Mouse (Mus musculus) midbrain, embryonic 11.5 days (tissue): Measurements from ENCODE around the gene Furin. TPM values are rescaled to one million over a fixed set of nuclear protein-coding genes. Genes with fewer than 3 reads are reported as not detected.

Source experiments
- ATAC-seq: fragments of 200-750 bp; cut with Nextera tagmentation; 2 replicates; pipeline ENCODE4 v1.8.0; 2017; ENCODE audit warnings: moderate TSS enrichment, moderate library complexity; ENCODE audit not compliant: low FRiP score
- DNase-seq: peaks from one replicate; pipeline ENCODE4 v3.0.0; 2015; ENCODE audit warnings: low spot score; ENCODE audit errors: missing footprints
- H3K27ac ChIP-seq: fragments of 300-500 bp; sonication (generic); 2 replicates; pipeline ENCODE4 v1.5.1; 2014; ENCODE audit warnings: low read depth, low read length
- H3K27me3 ChIP-seq: fragments of 300-500 bp; sonication (generic); 2 replicates; pipeline ENCODE4 v1.6.1; 2014; ENCODE audit warnings: mild to moderate bottlenecking, low read length, moderate library complexity, mixed read lengths; ENCODE audit not compliant: control insufficient read depth, insufficient read depth
- H3K36me3 ChIP-seq: fragments of 300-500 bp; sonication (generic); 2 replicates; pipeline ENCODE4 v1.6.1; 2014; ENCODE audit warnings: mild to moderate bottlenecking, low read length, moderate library complexity, mixed read lengths; ENCODE audit not compliant: control insufficient read depth, insufficient read depth
- H3K4me1 ChIP-seq: fragments of 300-500 bp; sonication (generic); 2 replicates; pipeline ENCODE4 v1.6.1; 2014; ENCODE audit warnings: low read length; ENCODE audit not compliant: control insufficient read depth, insufficient read depth
- H3K4me2 ChIP-seq: fragments of 300-500 bp; sonication (generic); 2 replicates; pipeline ENCODE4 v1.6.1; 2014; ENCODE audit warnings: mild to moderate bottlenecking, moderate library complexity
- H3K4me3 ChIP-seq: fragments of 300-500 bp; sonication (generic); 2 replicates; pipeline ENCODE4 v1.5.1; 2014; ENCODE audit warnings: low read depth, low read length
- H3K9ac ChIP-seq: fragments of 300-500 bp; sonication (generic); 2 replicates; pipeline ENCODE4 v1.6.1; 2014; ENCODE audit warnings: low read length
- H3K9me3 ChIP-seq: fragments of 300-500 bp; sonication (generic); 2 replicates; pipeline ENCODE4 v1.6.1; 2016; ENCODE audit warnings: low read length; ENCODE audit not compliant: control insufficient read depth
- WGBS: fragments of 180-500 bp; shearing (Covaris S2); extraction: QIAGEN DNeasy Blood & Tissue Kit; methylation state at CpG from one replicate; pipeline ENCODE4 v1.1.7; 2014; 5-methylcytosine and 5-hydroxymethylcytosine counted together
- polyA plus RNA-seq: library from polyadenylated mRNA; unstranded; fragments of >200 nt; fragmentation: Nextera tagmentation; extraction: Ambion mirVana; gene quantifications from 2 replicates; pipeline ENCODE4 v1.2.1, GENCODE M21; 2014

Furin gene
- polyA plus RNA-seq, 1 experiment from 2014 or later = 2.7 TPM

- H3K4me2 ChIP-seq = no peak overlapping the region
- H3K9ac ChIP-seq = no peak overlapping the region
- no peak overlapping the region for H3K4me3 ChIP-seq
- ATAC-seq (no peak), DNase-seq (no peak)
- H3K4me1 ChIP-seq = peaks cover 5% of the 10 kb centered on the region
- H3K36me3 ChIP-seq = peaks cover 9% of the 10 kb centered on the region
- no peak overlapping the region for H3K27ac ChIP-seq
- H3K27me3 ChIP-seq = no peaks in the 10 kb centered on the region
- no peaks in the 10 kb centered on the region for H3K9me3 ChIP-seq
- 77% methylated on average over 13 of the region's 13 CpGs for WGBS
Measured at GRCm38 (mm10) chr7:80347670-80348586, 57.3 kb downstream of the Furin start.

GRCm38 (mm10) chr7:80346830-80347229 lies 58.4 kb downstream of the Furin start:
- H3K27me3 ChIP-seq = no peaks in the 10 kb centered on the region; the same call in 1 of the 2 replicates
- H3K9me3 ChIP-seq = no peaks in the 10 kb centered on the region
- 92% methylated on average over 5 of the region's 5 CpGs for WGBS
- DNase-seq = no peak
- no peak overlapping the region for H3K4me3 ChIP-seq
- ATAC-seq = no peak
- H3K9ac ChIP-seq = no peak overlapping the region
- peaks cover 7% of the 10 kb centered on the region for H3K36me3 ChIP-seq
- H3K4me2 ChIP-seq = no peak overlapping the region
- no peak overlapping the region for H3K27ac ChIP-seq
- peaks cover 5% of the 10 kb centered on the region for H3K4me1 ChIP-seq

GRCm38 (mm10) chr7:80346173-80346572 lies 59.1 kb downstream of the Furin start:
- 90% methylated on average over 9 of the region's 9 CpGs for WGBS
- Histone ChIP-seq H3K9ac (no peak overlapping the region), H3K4me2 (no peak overlapping the region), H3K27ac (no peak overlapping the region), H3K36me3 (peaks cover 2% of the 10 kb centered on the region), H3K4me1 (peaks cover 9% of the 10 kb centered on the region), H3K9me3 (no peaks in the 10 kb centered on the region), H3K27me3 (no peaks in the 10 kb centered on the region; the same call in 1 of the 2 replicates), H3K4me3 (no peak overlapping the region)
- ATAC-seq = no peak
- DNase-seq = no peak

GRCm38 (mm10) chr7:80343270-80344018 lies 61.8 kb downstream of the Furin start:
- WGBS = 26% methylated on average over 19 of the region's 19 CpGs
- peak; percentile 8; the same call in 1 of the 2 replicates for ATAC-seq
- peaks cover 23% of the 10 kb centered on the region for H3K4me1 ChIP-seq

GRCm38 (mm10) chr7:80342858-80343257 lies 62.4 kb downstream of the Furin start, which contains the start of gene Hddc3:
Gene Hddc3, plus strand, starts transcription at chr7:80343104.
- peak within 1 kb of the TSS; percentile 86 for H3K9ac ChIP-seq
- peak within 1 kb of the TSS; percentile 47 for H3K4me3 ChIP-seq
- 3% methylated on average over 25 of the region's 25 CpGs for WGBS
- no peaks in the 10 kb centered on the region; the same call in 1 of the 2 replicates for H3K27me3 ChIP-seq
- peaks cover 23% of the 10 kb centered on the region for H3K4me1 ChIP-seq
- peak; percentile 100 for DNase-seq
- H3K27ac ChIP-seq = no peak within 1 kb of the TSS; the same call in 1 of the 2 replicates
- ATAC-seq = peak; percentile 31
- no peaks in the 10 kb centered on the region for H3K9me3 ChIP-seq
- H3K4me2 ChIP-seq = peak within 1 kb of the TSS; percentile 85
- H3K36me3 ChIP-seq = no peaks in the 10 kb centered on the region; the same call in 1 of the 2 replicates

More at GRCm38 (mm10) chr7:80343270-80344018, 61.8 kb downstream of the Furin start:
- no peak for DNase-seq
- H3K4me3 ChIP-seq = peak overlapping the region; percentile 47
- H3K4me2 ChIP-seq = peak overlapping the region; percentile 85
- no peaks in the 10 kb centered on the region; the same call in 1 of the 2 replicates for H3K27me3 ChIP-seq
- H3K27ac ChIP-seq = no peak overlapping the region; the same call in 1 of the 2 replicates
- H3K9ac ChIP-seq = peak overlapping the region; percentile 86
- H3K36me3 ChIP-seq = no peaks in the 10 kb centered on the region; the same call in 1 of the 2 replicates
- no peaks in the 10 kb centered on the region for H3K9me3 ChIP-seq

GRCm38 (mm10) chr7:80341793-80342192 lies 63.4 kb downstream of the Furin start:
- 78% methylated on average over 7 of the region's 7 CpGs for WGBS
- Histone ChIP-seq H3K9ac (no peak overlapping the region), H3K27ac (no peak overlapping the region), H3K4me3 (no peak overlapping the region), H3K9me3 (no peaks in the 10 kb centered on the region), H3K4me2 (no peak overlapping the region), H3K4me1 (peaks cover 23% of the 10 kb centered on the region), H3K27me3 (no peaks in the 10 kb centered on the region; the same call in 1 of the 2 replicates), H3K36me3 (no peaks in the 10 kb centered on the region; the same call in 1 of the 2 replicates)
- ATAC-seq = no peak
- no peak for DNase-seq

GRCm38 (mm10) chr7:80340793-80341192 lies 64.4 kb downstream of the Furin start, which contains the start of gene Unc45a:
Gene Unc45a, minus strand, starts transcription at chr7:80341005.
- H3K36me3 ChIP-seq = no peaks in the 10 kb centered on the region; the same call in 1 of the 2 replicates
- 2% methylated on average over 10 of the region's 11 CpGs for WGBS
- H3K4me3 ChIP-seq = peak within 1 kb of the TSS; percentile 69
- peak within 1 kb of the TSS; percentile 83 for H3K4me2 ChIP-seq
- ATAC-seq = peak; percentile 51; the same call in 1 of the 2 replicates
- no peaks in the 10 kb centered on the region; the same call in 1 of the 2 replicates for H3K27me3 ChIP-seq
- no peaks in the 10 kb centered on the region for H3K9me3 ChIP-seq
- H3K4me1 ChIP-seq = peaks cover 23% of the 10 kb centered on the region
- peak within 1 kb of the TSS; percentile 75 for H3K9ac ChIP-seq
- DNase-seq = no peak
- H3K27ac ChIP-seq = peak within 1 kb of the TSS; percentile 60; the same call in 1 of the 2 replicates

GRCm38 (mm10) chr7:80339793-80340628 lies 65.2 kb downstream of the Furin start:
- peak; percentile 96 for ATAC-seq
- Histone ChIP-seq H3K4me1 (peaks cover 23% of the 10 kb centered on the region), H3K27me3 (no peaks in the 10 kb centered on the region; the same call in 1 of the 2 replicates), H3K36me3 (peaks cover 5% of the 10 kb centered on the region), H3K9ac (peak overlapping the region; percentile 75), H3K4me2 (peak overlapping the region; percentile 83), H3K4me3 (peak overlapping the region; percentile 69), H3K27ac (peak overlapping the region; percentile 60; the same call in 1 of the 2 replicates), H3K9me3 (no peaks in the 10 kb centered on the region)
- under 1% methylated on average over 45 of the region's 45 CpGs for WGBS
- DNase-seq = peak; percentile 99
